Mouse (Mus musculus): Measurements from ENCODE around the gene Anapc7.
A peak's percentile ranks its signal among the peaks of the same experiment; 100 is the strongest.
"Not testable (repeated sequence)": the region's sequence is repeated elsewhere in the genome, so short reads cannot be mapped to it uniquely, and the experiment has no call there.

Anapc7 gene

GRCm38 (mm10) chr5:122452194-122452593 lies 30.7 kb downstream of the Anapc7 start:
- DNase-seq: no peak

DNA sequence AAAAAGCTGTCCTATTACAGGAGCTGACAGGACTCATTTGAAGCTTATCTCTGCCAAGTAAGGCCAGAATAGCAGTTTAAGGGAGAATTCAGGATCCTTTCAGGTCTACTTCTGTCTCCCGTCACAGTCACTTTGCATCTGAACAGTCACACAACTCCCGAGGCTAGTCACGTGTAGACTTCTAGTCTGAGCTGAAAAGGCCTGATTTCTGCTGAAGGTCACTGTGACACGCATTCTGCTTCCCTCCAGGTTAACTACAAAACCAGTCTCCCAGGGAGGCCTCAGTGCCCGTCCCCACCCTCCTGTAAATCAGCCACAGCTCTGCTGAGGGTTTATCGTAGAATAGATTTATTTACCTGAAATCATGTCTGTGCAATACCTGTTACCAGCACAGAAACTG lies 31.7 kb downstream of the Anapc7 start:
- DNase-seq: no peak

DNA sequence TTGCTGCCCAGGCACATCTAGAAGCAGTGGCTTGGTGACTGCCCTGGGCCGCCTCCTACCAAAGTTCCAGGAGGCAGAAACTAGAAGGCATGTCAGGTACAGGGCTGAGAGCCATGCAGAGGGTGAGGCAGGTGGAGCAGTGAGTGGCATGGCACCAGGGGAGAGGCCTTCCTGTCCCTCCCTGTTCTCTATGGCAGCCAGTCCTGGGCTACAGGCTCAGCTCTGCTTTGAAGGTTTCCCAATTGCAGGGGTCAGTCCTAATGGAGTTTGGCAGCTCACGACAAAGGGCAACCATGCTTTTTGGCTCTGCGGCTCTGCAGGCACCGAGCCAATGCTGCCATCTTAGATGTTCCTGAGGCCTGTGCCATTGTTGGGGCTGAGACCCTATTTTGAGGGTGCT lies 32.9 kb downstream of the Anapc7 start:
- no peak for DNase-seq

DNA sequence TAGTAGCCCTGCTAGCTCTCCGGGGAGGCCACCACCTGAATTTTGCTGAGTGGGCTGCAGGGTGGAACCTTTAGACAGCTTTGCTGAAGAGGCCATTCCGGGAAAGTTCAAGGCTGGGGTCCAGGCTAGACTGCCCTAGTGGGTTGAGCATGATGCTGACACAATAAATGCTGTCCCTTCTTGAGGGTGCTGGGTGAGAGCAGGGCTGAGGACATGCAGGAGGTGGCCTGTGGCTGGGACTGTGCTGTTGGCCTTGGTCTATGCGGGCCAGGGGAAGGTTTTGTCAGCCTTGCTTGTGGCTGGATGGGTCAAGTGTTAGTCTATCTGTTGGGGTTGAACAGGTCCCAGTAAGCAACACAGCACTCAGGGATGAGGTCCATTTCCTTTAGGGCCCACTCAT lies 33.4 kb downstream of the Anapc7 start:
- DNase-seq: no peak

GRCm38 (mm10) chr5:122455584-122455983 lies 34.1 kb downstream of the Anapc7 start:
- no peak for DNase-seq

DNA sequence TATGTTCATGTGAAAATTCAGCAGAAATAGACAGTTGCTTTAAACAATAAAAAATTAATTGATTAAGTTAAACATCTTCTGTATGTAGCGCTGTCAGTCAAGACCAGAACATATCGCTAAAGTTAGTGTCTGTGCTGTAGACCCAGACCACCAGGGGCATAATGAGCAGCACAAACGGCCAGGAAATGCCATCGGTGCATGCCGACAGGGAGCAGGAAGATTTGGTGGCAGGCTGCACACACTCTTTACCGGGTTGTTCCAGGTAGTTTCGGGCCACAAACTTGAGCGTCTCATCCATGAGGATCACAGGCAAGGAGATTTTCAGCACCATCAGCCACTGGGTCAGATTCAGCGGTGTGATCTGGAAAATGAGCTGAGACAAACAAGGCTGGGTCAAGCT lies 35.6 kb downstream of the Anapc7 start:
- not testable (repeated sequence) for DNase-seq

GRCm38 (mm10) chr5:122458066-122458465 lies 36.6 kb downstream of the Anapc7 start:
- DNase-seq: no peak

DNA sequence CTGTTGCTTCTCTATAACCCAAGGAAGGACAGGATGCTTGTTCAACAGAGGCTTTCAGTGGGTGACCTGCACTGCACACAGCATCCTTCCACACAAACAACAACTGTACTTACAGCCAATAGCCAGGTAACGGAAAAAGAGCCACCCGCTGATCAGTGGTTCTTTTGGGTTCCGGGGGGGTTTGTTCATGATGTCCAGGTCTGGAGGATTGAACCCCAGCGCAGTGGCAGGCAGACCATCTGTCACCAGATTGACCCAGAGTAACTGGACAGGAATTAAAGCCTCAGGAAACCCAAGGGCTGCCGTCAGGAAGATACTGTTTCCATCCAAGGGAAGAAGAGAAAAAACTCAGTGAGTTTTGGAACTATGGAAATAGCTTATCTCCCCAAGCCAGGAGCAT lies 37.8 kb downstream of the Anapc7 start:
- no peak for DNase-seq

DNA sequence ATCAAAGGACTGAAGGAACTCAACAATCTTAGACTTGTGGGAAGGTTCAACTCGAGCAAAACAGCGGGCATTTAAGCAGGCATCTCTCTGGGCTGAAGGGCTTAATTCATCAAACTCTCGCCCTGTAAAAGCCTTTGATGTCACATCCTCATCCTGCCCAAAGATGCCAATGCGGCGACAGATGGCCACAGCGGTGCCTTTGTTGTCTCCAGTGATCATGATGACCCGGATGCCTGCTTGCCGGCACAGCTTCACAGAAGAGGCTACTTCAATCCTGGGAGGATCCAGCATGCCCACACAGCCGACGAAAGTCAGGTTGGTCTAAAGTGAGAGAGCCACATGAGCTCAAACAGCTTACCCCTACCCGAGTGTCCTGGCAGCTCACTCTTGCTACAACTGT lies 39.2 kb downstream of the Anapc7 start:
- no peak for DNase-seq

DNA sequence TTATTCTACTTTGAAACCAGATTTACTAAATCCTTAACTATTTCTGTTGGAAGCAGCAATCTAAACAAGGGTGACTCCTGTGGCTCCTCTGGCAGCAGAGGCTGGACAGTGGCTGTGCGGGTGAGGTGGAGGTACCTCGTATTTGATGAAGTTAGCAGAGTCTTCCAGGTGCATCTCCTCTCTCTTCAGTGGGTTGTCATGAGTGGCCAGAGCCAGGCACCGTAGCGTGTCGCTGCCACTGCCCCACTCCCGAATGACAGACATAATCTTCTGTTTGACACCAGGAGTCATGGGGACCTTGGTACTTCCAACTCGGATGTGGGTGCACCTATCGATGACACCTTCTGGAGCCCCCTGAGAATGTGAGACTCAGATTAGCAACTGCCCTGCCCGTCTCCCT lies 39.9 kb downstream of the Anapc7 start:
- DNase-seq: no peak

DNA sequence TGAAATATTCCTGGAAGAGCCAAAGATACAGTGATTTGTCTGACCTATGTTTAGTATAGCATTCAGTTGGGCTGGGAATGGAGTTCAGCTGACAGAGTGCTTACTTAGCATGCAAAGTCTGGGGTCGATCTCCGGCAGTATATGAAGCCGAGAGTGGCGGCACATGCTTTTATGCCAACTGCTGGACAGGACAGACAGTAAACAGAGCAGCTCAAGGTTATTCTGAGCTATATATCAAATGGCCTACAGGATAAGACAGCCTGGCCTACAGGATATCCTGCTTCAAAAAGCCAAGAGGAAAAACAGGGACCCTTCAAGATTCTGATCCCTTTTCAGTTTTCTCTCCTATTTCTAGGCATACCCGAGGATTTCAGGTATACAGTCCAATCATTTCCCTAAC lies 50.2 kb downstream of the Anapc7 start:
- DNase-seq: no peak

GRCm38 (mm10) chr5:122474643-122475363 lies 53.3 kb downstream of the Anapc7 start:
- no peak for DNase-seq

GRCm38 (mm10) chr5:122476078-122476477 lies 54.6 kb downstream of the Anapc7 start:
- no peak for DNase-seq

DNA sequence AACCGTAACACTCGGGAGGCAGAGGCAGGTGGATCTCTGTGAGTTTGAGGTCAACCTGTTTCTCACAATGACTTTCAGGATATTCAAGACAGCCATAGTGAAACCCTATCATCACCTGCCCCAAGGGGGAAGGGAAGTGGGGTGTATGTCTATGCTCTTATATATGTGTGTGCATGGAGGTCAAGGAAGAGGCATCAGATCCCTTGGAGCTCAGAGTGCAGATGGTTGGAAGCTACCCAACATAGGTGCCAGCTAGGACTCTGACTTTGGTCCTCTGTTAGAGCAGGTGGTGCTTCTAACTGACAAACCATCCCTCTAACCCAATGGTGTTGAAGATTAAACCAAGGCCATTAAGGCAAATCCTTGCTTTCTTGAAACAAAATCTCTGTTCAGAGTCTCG lies 56.0 kb downstream of the Anapc7 start:
- DNase-seq: no peak

GRCm38 (mm10) chr5:122479131-122479530 lies 57.6 kb downstream of the Anapc7 start:
- DNase-seq: no peak

- DNase-seq: peak; percentile 43
Observed at GRCm38 (mm10) chr5:122481844-122482243, 60.4 kb downstream of the Anapc7 start.

- no peak for DNase-seq
Observed at GRCm38 (mm10) chr5:122482733-122483391, 61.4 kb downstream of the Anapc7 start.

DNA sequence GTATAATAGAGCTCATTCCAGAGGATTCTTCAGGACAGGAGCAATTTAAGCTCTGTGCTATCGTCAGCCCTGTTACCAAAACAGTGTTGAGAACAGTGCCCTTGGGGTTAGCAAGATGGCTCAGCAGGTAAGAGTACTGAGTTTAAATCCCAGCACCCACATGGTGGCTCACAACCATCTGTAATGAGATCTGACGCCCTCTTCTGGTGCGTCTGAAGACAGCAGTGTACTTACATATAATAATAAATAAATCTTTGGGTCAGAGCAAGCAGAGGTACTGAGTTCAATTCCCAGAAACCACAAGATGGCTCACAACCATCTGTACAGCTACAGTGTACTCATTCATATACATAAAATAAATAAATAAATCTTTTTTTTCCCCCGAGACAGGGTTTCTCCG lies 64.8 kb downstream of the Anapc7 start:
- DNase-seq: not testable (repeated sequence)

- peak; percentile 41 for DNase-seq
Observed at GRCm38 (mm10) chr5:122487825-122488224, 66.3 kb downstream of the Anapc7 start.

DNA sequence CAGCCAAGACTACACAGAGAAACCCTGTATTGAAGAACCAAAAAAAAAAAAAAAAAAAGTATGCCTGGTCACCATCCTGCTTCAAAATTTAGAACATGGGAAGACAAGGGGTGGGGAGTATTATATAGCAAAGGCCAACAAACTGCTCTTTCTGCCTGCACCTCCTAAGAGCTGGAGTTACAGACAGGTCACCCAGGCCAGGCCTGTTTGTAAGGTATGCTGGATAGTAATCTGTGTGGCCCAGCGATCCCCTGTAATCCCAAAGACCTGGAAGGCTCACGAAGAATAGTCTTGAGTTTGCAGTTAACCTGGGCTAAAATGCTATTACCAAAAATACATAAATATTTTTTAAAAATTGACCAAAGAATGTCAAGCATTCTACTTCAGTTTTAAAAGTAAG lies 68.7 kb downstream of the Anapc7 start:
- no peak for DNase-seq

DNA sequence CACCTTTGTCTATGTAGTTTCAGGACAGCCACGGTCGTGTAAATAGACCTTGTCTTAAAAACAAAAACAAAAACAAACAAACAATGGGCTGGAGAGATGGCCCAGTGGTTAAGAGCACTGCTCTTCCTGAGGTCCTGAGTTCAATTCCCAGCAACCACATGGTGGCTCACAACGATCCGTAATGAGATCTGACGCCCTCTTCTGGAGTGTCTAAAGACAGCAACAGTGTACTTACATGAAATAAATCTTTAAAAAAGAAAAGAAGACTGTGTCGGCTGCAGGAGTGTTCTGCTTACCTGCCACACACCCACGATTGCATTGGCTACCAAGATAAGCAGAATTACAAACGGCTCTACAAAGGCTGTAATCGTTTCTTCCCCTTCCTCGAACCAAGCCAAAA lies 69.9 kb downstream of the Anapc7 start:
- DNase-seq: no peak

DNA sequence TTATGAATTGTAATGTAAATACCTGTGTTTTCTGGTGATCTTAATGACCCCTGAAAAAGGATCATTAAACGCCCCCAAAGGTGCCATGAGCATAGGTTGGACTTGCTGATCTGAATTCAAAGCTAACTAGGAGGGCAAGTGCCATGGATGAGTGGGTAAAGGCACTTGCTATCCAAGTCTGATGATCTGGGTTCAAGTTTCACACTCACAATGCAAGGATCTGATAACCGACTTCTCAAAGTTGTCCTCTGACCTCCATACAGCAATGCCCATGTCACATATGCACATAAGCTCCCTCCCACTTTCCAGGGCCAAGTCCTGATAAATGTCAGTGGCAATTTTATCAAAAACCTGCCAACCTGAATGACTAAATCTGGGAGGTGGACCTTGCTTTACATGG lies 71.5 kb downstream of the Anapc7 start:
- no peak for DNase-seq

DNA sequence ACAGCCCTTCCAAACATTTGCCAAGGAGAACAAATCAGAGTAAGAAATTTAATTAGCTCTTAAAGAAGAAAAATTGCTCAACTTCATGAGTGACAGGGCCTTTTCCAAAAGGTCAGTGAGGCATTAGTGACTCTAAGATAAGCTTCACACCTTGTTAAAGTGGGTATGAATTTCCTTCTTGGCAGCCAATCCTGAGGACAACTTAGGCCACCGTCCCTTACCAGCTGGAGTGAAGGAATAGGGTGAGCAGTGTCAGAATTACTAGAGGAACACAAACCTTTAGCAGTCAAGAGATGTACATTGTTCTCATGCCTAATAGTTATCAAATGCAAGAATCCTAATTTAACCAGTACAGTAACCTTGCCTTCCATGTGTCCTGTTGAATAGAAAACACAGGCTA lies 73.0 kb downstream of the Anapc7 start:
- DNase-seq: no peak
